Mouse (Mus musculus): Measurements from ENCODE around the gene Mrpl55. TPM values are rescaled to one million over a fixed set of nuclear protein-coding genes. Genes with fewer than 3 reads are reported as not detected.

The Mrpl55 gene
- polyA plus RNA-seq, 1 experiment from 2014 or later = 96.7 TPM

DNA sequence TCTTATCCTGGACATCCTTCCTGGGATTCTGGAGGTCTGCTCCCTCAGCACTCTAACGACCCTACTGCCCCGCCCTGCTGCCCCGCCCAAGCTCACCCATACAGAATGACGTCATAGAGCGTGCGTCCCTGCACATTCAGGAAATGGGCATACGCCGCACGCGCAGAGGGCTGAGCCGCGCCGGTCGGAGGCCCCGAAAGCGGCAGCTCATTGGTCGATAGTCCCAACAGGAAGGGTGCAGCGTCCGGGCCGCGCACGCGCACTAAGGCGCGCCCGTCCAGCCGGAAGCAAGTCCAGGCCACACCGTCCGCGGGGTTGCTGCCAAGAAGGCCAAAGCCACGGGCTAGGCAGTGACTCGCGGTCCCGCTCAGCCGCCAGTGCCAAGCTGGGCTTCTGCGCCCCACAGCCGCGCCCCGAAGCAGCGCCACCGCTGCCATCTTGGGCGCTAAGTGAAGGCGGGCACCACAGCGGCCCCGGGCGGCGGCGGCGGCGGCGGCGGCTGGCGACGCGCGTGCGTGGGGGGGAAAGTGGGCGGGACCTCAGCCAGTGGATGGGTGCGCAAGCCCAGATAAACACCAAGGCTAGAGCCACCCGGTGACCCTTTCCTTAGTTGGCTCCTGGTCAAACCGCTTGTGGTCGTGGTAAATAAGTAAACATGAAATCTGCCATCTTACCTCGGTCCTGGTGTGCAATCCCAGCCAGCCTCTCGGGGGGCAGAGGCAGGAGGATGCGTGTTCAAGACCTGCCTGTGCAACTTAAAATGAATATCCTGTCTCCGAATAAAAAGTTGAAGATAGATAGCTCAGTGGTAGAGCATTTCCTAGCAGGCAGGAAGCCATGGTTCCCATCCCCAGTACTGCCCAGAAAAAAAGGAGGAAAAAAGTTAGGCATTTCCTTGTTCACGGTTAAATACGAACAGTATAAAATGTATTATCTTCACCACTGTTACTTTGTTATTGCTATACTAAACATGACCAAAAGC lies 38.7 kb upstream of the Mrpl55 start, which contains the start of gene Iba57:
Gene Iba57, minus strand, starts transcription at position 485 of the 982 bp plus-strand sequence.
- Histone ChIP-seq H3K4me2 (replicated peaks; ENCODE audit: low read depth, low read length) (peak within 1 kb of the TSS; percentile 59), H3K9ac (ENCODE audit: low read depth, low read length) (peak within 1 kb of the TSS; percentile 86), H3K27me3 (ENCODE audit: control insufficient read depth, insufficient read depth, low read length) (no peaks in the 10 kb centered on the region), H3K4me1 (replicated peaks; ENCODE audit: control insufficient read depth, insufficient read depth, low read length) (peaks cover 3% of the 10 kb centered on the region), H3K36me3 (ENCODE audit: control insufficient read depth, insufficient read depth, low read length) (no peaks in the 10 kb centered on the region), H3K27ac (ENCODE audit: low read depth, low read length) (peak within 1 kb of the TSS; percentile 94), H3K9me3 (ENCODE audit: control insufficient read depth, low read length) (no peaks in the 10 kb centered on the region), H3K4me3 (ENCODE audit: low read depth, low read length) (peak within 1 kb of the TSS; percentile 71)
- peak; percentile 96 for DNase-seq (ENCODE audit: low spot score)
- 3% methylated on average over 66 of the region's 68 CpGs for WGBS
- peak; percentile 99 for ATAC-seq (ENCODE audit: low FRiP score)

DNA sequence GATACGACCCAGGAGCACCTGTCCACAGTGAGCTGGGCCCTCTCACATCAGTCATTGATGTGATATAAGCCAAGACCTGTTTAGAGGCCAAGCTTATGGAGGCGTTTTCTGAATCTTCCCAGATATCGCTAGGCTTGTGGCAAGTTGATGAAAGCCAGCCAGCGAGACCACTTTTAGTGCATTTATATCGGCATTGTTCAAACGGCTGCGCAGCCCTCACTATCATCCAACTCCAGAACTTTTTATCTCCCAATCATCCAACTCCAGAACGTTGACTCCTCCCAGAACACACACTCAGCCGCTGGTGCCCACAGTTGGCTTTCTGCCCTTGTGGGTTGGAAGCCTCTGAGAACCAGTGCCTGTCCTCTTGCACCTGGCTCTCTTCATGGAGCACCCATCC lies 37.9 kb upstream of the Mrpl55 start:
- H3K27me3 ChIP-seq (ENCODE audit: control insufficient read depth, insufficient read depth, low read length) = no peaks in the 10 kb centered on the region
- H3K9ac ChIP-seq (ENCODE audit: low read depth, low read length) = peak overlapping the region; percentile 86; the same call in 1 of the 2 replicates
- DNase-seq (ENCODE audit: low spot score) (no peak), ATAC-seq (ENCODE audit: low FRiP score) (no peak)
- peak overlapping the region; percentile 71; the same call in 1 of the 2 replicates for H3K4me3 ChIP-seq (ENCODE audit: low read depth, low read length)
- no peaks in the 10 kb centered on the region for H3K9me3 ChIP-seq (ENCODE audit: control insufficient read depth, low read length)
- H3K4me2 ChIP-seq (replicated peaks; ENCODE audit: low read depth, low read length) = peak overlapping the region; percentile 50
- peaks cover 3% of the 10 kb centered on the region for H3K4me1 ChIP-seq (replicated peaks; ENCODE audit: control insufficient read depth, insufficient read depth, low read length)
- peak overlapping the region; percentile 94; the same call in 1 of the 2 replicates for H3K27ac ChIP-seq (ENCODE audit: low read depth, low read length)
- 88% methylated on average over 9 of the region's 9 CpGs for WGBS
- no peaks in the 10 kb centered on the region for H3K36me3 ChIP-seq (ENCODE audit: control insufficient read depth, insufficient read depth, low read length)

DNA sequence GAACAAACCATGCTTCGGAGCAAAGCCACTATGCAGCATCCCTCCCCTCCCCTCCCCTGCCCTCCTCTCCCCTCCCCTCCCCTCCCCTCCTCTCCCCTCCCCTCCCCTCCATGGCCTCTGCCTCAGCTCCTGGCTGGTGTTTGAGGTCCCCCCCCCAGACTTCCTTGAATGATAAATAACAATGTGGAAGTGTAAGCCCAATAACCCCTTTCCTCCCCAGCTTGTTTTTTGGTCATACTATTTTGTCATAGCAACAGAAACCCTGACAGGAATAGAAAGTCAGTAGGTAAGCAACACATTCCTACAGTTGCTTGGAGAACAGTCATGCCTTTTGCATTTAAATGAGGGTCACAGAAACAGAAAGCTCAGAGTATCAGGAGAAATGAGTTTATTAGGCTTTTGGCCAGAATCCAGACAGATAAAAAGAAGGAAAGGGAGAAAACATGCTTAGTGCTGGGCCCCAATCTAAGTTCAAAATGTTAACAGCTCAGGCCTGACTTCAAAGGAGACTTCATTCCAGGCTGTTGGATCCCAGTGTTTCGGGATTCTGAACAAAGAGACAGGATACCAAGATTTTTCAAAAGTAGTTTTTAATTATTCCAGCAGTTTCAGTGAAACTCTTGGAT lies 36.6 kb upstream of the Mrpl55 start:
- Histone ChIP-seq H3K27ac (ENCODE audit: low read depth, low read length) (no peak overlapping the region), H3K36me3 (ENCODE audit: control insufficient read depth, insufficient read depth, low read length) (no peaks in the 10 kb centered on the region), H3K9me3 (ENCODE audit: control insufficient read depth, low read length) (no peaks in the 10 kb centered on the region), H3K4me1 (replicated peaks; ENCODE audit: control insufficient read depth, insufficient read depth, low read length) (peaks cover 3% of the 10 kb centered on the region), H3K9ac (ENCODE audit: low read depth, low read length) (no peak overlapping the region), H3K27me3 (ENCODE audit: control insufficient read depth, insufficient read depth, low read length) (no peaks in the 10 kb centered on the region), H3K4me3 (ENCODE audit: low read depth, low read length) (no peak overlapping the region), H3K4me2 (replicated peaks; ENCODE audit: low read depth, low read length) (no peak overlapping the region)
- DNase-seq (ENCODE audit: low spot score) (no peak), ATAC-seq (ENCODE audit: low FRiP score) (no peak)
- WGBS = 59% methylated on average over 2 of the region's 2 CpGs

DNA sequence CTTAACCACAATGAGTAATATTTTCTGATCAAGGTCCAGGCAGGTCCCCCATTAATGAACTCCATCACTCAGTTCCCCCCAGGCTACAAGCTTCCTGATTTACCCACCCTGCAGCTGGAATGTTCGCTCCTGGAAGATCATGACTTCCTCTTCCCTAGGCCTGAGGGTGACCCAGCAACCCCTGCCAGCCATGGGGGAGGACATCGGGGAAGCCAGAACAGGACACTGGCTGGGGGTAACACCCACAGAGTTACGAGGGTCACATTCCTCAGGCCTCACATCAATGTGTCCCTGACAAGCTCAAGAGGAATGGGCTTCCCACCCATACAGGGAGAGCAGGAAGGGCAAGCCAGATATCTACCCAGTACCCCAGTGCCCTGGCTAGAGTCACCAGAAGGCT lies 32.5 kb upstream of the Mrpl55 start:
- Histone ChIP-seq H3K27me3 (ENCODE audit: control insufficient read depth, insufficient read depth, low read length) (peaks cover 5% of the 10 kb centered on the region), H3K36me3 (ENCODE audit: control insufficient read depth, insufficient read depth, low read length) (no peaks in the 10 kb centered on the region), H3K9ac (ENCODE audit: low read depth, low read length) (no peak overlapping the region), H3K9me3 (ENCODE audit: control insufficient read depth, low read length) (no peaks in the 10 kb centered on the region), H3K27ac (ENCODE audit: low read depth, low read length) (no peak overlapping the region), H3K4me2 (replicated peaks; ENCODE audit: low read depth, low read length) (no peak overlapping the region), H3K4me3 (ENCODE audit: low read depth, low read length) (no peak overlapping the region), H3K4me1 (replicated peaks; ENCODE audit: control insufficient read depth, insufficient read depth, low read length) (no peaks in the 10 kb centered on the region)
- WGBS = 68% methylated on average over 3 of the region's 3 CpGs
- DNase-seq (ENCODE audit: low spot score) (no peak), ATAC-seq (ENCODE audit: low FRiP score) (no peak)

DNA sequence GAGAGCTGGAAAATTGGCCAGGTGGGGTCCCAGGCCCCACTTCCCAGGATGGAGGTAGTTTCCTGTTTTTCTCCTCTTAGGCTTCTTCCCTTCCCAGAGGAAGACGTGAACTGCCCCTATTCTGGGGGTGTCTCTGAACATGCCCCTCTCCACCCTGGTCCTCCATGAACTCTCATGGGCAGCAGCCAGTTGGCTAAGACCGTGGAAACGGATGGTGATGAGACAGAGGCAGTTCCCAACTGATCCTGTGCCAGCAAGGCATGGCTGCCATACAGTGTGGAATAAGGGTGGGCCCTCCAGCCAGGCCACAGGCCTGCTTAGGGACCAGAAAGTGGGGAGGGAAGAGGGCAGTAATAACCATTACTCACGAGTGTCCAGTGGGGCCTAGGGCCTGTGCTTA lies 31.7 kb upstream of the Mrpl55 start:
- 80% methylated on average over 4 of the region's 4 CpGs for WGBS
- no peak overlapping the region for H3K4me3 ChIP-seq (ENCODE audit: low read depth, low read length)
- H3K9me3 ChIP-seq (ENCODE audit: control insufficient read depth, low read length) = no peaks in the 10 kb centered on the region
- no peak for ATAC-seq (ENCODE audit: low FRiP score)
- no peaks in the 10 kb centered on the region for H3K36me3 ChIP-seq (ENCODE audit: control insufficient read depth, insufficient read depth, low read length)
- no peak for DNase-seq (ENCODE audit: low spot score)
- no peaks in the 10 kb centered on the region for H3K4me1 ChIP-seq (replicated peaks; ENCODE audit: control insufficient read depth, insufficient read depth, low read length)
- no peak overlapping the region for H3K27ac ChIP-seq (ENCODE audit: low read depth, low read length)
- no peak overlapping the region for H3K4me2 ChIP-seq (replicated peaks; ENCODE audit: low read depth, low read length)
- peaks cover 13% of the 10 kb centered on the region for H3K27me3 ChIP-seq (ENCODE audit: control insufficient read depth, insufficient read depth, low read length)
- no peak overlapping the region for H3K9ac ChIP-seq (ENCODE audit: low read depth, low read length)

DNA sequence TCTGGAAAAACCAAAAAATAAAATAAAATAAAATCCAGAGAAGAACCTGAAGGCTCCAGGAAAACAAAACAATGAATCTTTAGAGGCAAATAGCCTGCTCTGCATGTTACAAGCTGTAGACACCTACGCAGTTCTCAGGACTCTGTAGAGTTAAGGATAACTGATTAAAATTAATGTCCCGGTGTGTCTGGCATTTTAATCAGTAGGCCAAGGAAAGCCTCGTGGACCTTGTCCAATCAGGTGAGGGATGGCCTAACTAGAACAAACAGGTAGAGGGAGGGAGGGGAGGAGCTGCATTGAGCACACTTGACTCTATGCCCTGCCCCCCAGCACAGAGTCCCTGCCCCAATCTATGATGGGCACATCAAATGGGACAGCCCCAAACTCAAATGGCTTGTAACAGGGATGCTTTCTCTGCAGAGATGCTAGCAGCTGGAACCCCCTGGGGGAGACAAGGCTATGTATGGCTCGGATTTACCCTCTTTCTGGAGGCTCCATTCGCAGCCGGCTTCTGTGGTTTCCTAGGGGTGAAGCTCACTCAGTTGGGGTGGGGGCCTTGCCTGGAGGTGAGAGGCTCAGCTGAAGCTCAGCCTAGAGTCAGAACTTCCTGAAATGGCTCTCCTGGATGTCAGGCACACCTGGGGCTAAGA lies 28.0 kb upstream of the Mrpl55 start:
- DNase-seq (ENCODE audit: low spot score) (no peak), ATAC-seq (ENCODE audit: low FRiP score) (no peak)
- peaks cover 46% of the 10 kb centered on the region for H3K27me3 ChIP-seq (ENCODE audit: control insufficient read depth, insufficient read depth, low read length)
- H3K27ac ChIP-seq (ENCODE audit: low read depth, low read length) = no peak overlapping the region
- H3K4me1 ChIP-seq (replicated peaks; ENCODE audit: control insufficient read depth, insufficient read depth, low read length) = no peaks in the 10 kb centered on the region; the same call in 1 of the 2 replicates
- H3K4me2 ChIP-seq (replicated peaks; ENCODE audit: low read depth, low read length) = no peak overlapping the region
- H3K4me3 ChIP-seq (ENCODE audit: low read depth, low read length) = no peak overlapping the region
- no peaks in the 10 kb centered on the region for H3K9me3 ChIP-seq (ENCODE audit: control insufficient read depth, low read length)
- no peaks in the 10 kb centered on the region for H3K36me3 ChIP-seq (ENCODE audit: control insufficient read depth, insufficient read depth, low read length)
- WGBS = 73% methylated on average over 6 of the region's 6 CpGs
- no peak overlapping the region for H3K9ac ChIP-seq (ENCODE audit: low read depth, low read length)

DNA sequence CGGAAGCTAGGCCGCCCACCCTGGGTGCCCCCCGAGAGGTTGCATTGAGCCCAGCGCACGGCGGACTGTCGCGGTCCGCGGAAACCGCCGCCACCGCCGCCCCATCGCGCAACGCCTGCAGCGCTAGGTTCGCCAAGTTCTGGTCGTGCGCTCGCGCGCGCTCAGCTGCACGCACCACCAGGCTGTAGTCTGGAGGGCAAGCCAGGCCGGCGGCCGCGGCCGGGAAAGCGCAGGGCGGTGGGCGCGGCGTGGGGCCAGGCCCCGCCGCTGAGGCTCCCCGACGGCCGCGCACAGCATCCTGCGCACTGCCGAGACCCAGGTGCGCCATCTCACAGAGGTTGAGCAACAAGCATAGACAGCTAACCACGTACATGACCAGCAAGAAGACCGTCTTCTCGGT lies 25.8 kb upstream of the Mrpl55 start:
- ATAC-seq (ENCODE audit: low FRiP score) = no peak
- H3K27me3 ChIP-seq (ENCODE audit: control insufficient read depth, insufficient read depth, low read length) = peaks cover 46% of the 10 kb centered on the region
- no peak overlapping the region; the same call in 1 of the 2 replicates for H3K4me2 ChIP-seq (replicated peaks; ENCODE audit: low read depth, low read length)
- 5% methylated on average over 41 of the region's 48 CpGs for WGBS
- H3K27ac ChIP-seq (ENCODE audit: low read depth, low read length) = no peak overlapping the region
- 0 out of 2 replicates have a peak overlapping the region, but pooled peaks have one; percentile 4 for H3K4me3 ChIP-seq (ENCODE audit: low read depth, low read length)
- no peaks in the 10 kb centered on the region for H3K9me3 ChIP-seq (ENCODE audit: control insufficient read depth, low read length)
- DNase-seq (ENCODE audit: low spot score) = no peak
- H3K9ac ChIP-seq (ENCODE audit: low read depth, low read length) = no peak overlapping the region
- no peaks in the 10 kb centered on the region; the same call in 1 of the 2 replicates for H3K4me1 ChIP-seq (replicated peaks; ENCODE audit: control insufficient read depth, insufficient read depth, low read length)
- no peaks in the 10 kb centered on the region for H3K36me3 ChIP-seq (ENCODE audit: control insufficient read depth, insufficient read depth, low read length)

DNA sequence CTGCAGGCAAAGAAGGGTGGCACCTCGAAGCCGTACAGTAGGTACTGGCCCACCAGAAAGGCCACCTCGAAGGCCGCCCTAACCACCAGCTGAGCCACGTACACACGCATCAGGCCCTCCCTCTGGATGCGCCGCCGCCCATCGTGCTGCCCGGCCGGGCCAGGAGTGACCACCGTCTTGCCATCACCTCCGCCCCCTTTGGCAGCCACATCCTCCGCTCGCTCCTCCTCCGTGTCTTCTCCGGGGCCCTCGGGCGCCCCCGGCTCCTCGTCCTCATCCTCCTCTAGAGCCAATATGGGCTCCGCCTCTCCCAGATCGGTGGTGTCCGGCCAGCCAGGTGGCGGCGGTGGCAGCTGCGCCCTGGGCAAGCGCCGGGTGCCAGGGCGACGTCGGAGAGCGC lies 25.4 kb upstream of the Mrpl55 start:
- DNase-seq (ENCODE audit: low spot score) = no peak
- Histone ChIP-seq H3K36me3 (ENCODE audit: control insufficient read depth, insufficient read depth, low read length) (no peaks in the 10 kb centered on the region), H3K4me1 (replicated peaks; ENCODE audit: control insufficient read depth, insufficient read depth, low read length) (no peaks in the 10 kb centered on the region; the same call in 1 of the 2 replicates), H3K27me3 (ENCODE audit: control insufficient read depth, insufficient read depth, low read length) (peaks cover 46% of the 10 kb centered on the region), H3K27ac (ENCODE audit: low read depth, low read length) (no peak overlapping the region), H3K4me2 (replicated peaks; ENCODE audit: low read depth, low read length) (no peak overlapping the region), H3K4me3 (ENCODE audit: low read depth, low read length) (no peak overlapping the region; the same call in 1 of the 2 replicates), H3K9me3 (ENCODE audit: control insufficient read depth, low read length) (no peaks in the 10 kb centered on the region), H3K9ac (ENCODE audit: low read depth, low read length) (no peak overlapping the region)
- ATAC-seq (ENCODE audit: low FRiP score) = no peak
- 6% methylated on average over 34 of the region's 34 CpGs for WGBS

Measured in hindbrain, embryonic 11.5 days (tissue).